Mouse (Mus musculus): ENCODE data around the gene Tmem167b. TPM values are rescaled to one million over a fixed set of nuclear protein-coding genes. Genes with fewer than 3 reads are reported as not detected.
"Not testable (repeated sequence)": the region's sequence is repeated elsewhere in the genome, so short reads cannot be mapped to it uniquely, and the experiment has no call there.

Tmem167b gene
- total RNA-seq (2021), result 10 to 100 TPM; 31.5 to 34.5 TPM
- long read RNA-seq, experiment 1, transcript Tmem167b-201 (3 exons, 2,864 nt), result major isoform, 33 of 45 reads
- long read RNA-seq, experiment 1, transcript Tmem167b-202 (3 exons, 2,752 nt), result minor isoform, 6 of 45 reads
- long read RNA-seq, experiment 1, partial matches to known transcripts, result 2 of 45 reads
- long read RNA-seq, experiment 1, other reads (novel, unspliced or antisense), result 4 of 45 reads
- long read RNA-seq, experiment 2, transcript Tmem167b-202 (3 exons, 2,752 nt), result minor isoform, 6 of 64 reads
- long read RNA-seq, experiment 2, transcript Tmem167b-201 (3 exons, 2,864 nt), result major isoform, 54 of 64 reads
- long read RNA-seq, experiment 2, partial matches to known transcripts, result 4 of 64 reads
- long read RNA-seq, experiment 2, other reads (novel, unspliced or antisense), result 0 of 64 reads

- peak; percentile 86 to 96 for DNase-seq (ENCODE audit: low spot score in 2 of 2)
Measured at GRCm38 (mm10) chr3:108562133-108562730, at the start of gene Tmem167b. Tmem167b (minus strand) TSS chr3:108562466.

GRCm38 (mm10) chr3:108608906-108609305 is 46.6 kb upstream of the Tmem167b start:
- DNase-seq (ENCODE audit: low spot score in 2 of 2), result no peak

- peak in 1 of 2 experiments; percentile 32 for DNase-seq (ENCODE audit: low spot score in 2 of 2)
Measured at GRCm38 (mm10) chr3:108591530-108592522, 29.6 kb upstream of the Tmem167b start.

- peak; percentile 88 to 95 for DNase-seq (ENCODE audit: low spot score in 2 of 2)
Measured at GRCm38 (mm10) chr3:108590786-108591529, 28.7 kb upstream of the Tmem167b start, which contains the start of gene Wdr47. Wdr47 (plus strand) TSS chr3:108591279.

GRCm38 (mm10) chr3:108588446-108588845 is 26.2 kb upstream of the Tmem167b start:
- DNase-seq (ENCODE audit: low spot score in 2 of 2), result no peak

- no peak for DNase-seq (ENCODE audit: low spot score in 2 of 2)
Measured at GRCm38 (mm10) chr3:108584580-108584979, 22.3 kb upstream of the Tmem167b start.

- no peak for DNase-seq (ENCODE audit: low spot score in 2 of 2)
Measured at GRCm38 (mm10) chr3:108574018-108574417, 11.8 kb upstream of the Tmem167b start.

GRCm38 (mm10) chr3:108572309-108573010 is 10.2 kb upstream of the Tmem167b start:
- no peak for DNase-seq (ENCODE audit: low spot score in 2 of 2)

GRCm38 (mm10) chr3:108571443-108572294 is 9.4 kb upstream of the Tmem167b start, which contains the start of gene Taf13:
Taf13 (plus strand) TSS chr3:108571698.
- peak; percentile 91 to 96 for DNase-seq (ENCODE audit: low spot score in 2 of 2)

GRCm38 (mm10) chr3:108570813-108571212 is 8.5 kb upstream of the Tmem167b start:
- no peak for DNase-seq (ENCODE audit: low spot score in 2 of 2)

- not testable (repeated sequence) for DNase-seq (ENCODE audit: low spot score in 2 of 2)
Measured at GRCm38 (mm10) chr3:108569636-108570035, 7.4 kb upstream of the Tmem167b start.

GRCm38 (mm10) chr3:108567990-108568877 is 6.0 kb upstream of the Tmem167b start:
- no peak for DNase-seq (ENCODE audit: low spot score in 2 of 2)

- DNase-seq (ENCODE audit: low spot score in 2 of 2), result peak; percentile 46 to 76
Measured at GRCm38 (mm10) chr3:108563309-108563708, 1.0 kb upstream of the Tmem167b start.

GRCm38 (mm10) chr3:108562777-108563271 is 558 bp upstream of the Tmem167b start:
- no peak for DNase-seq (ENCODE audit: low spot score in 2 of 2)

- DNase-seq (ENCODE audit: low spot score in 2 of 2), result no peak
Measured at GRCm38 (mm10) chr3:108557888-108558287, 4.4 kb downstream of the Tmem167b start.

GRCm38 (mm10) chr3:108554587-108555312 is 7.5 kb downstream of the Tmem167b start:
- DNase-seq (ENCODE audit: low spot score in 2 of 2), result peak; percentile 77 to 93

GRCm38 (mm10) chr3:108554111-108554561 is 8.1 kb downstream of the Tmem167b start:
- DNase-seq (ENCODE audit: low spot score in 2 of 2), result peak; percentile 22 to 59
